Mouse (Mus musculus): ENCODE results near the gene Reln.
A peak's percentile ranks its signal among the peaks of the same experiment; 100 is the strongest.

Gene Reln

GRCm38 (mm10) chr5:22307072-22307471 lies 37.4 kb downstream of the Reln start:
- DNase-seq = peak; percentile 52

- no peak for DNase-seq
Measured at GRCm38 (mm10) chr5:22303709-22304108, 40.8 kb downstream of the Reln start.

- DNase-seq = no peak
Measured at GRCm38 (mm10) chr5:22302309-22302708, 42.2 kb downstream of the Reln start.

- no peak for DNase-seq
Measured at GRCm38 (mm10) chr5:22300788-22301187, 43.7 kb downstream of the Reln start.

- no peak for DNase-seq
Measured at GRCm38 (mm10) chr5:22300046-22300445, 44.5 kb downstream of the Reln start.

- no peak for DNase-seq
Measured at GRCm38 (mm10) chr5:22295161-22295560, 49.3 kb downstream of the Reln start.

- DNase-seq = no peak
Measured at GRCm38 (mm10) chr5:22291409-22291808, 53.1 kb downstream of the Reln start.

- no peak for DNase-seq
Measured at GRCm38 (mm10) chr5:22285396-22285795, 59.1 kb downstream of the Reln start.

GRCm38 (mm10) chr5:22282141-22282665 lies 62.3 kb downstream of the Reln start:
- DNase-seq = no peak

GRCm38 (mm10) chr5:22280534-22281164 lies 63.9 kb downstream of the Reln start:
- DNase-seq = no peak

GRCm38 (mm10) chr5:22279201-22279600 lies 65.3 kb downstream of the Reln start:
- no peak for DNase-seq

GRCm38 (mm10) chr5:22274134-22274533 lies 70.4 kb downstream of the Reln start:
- DNase-seq = peak; percentile 8

GRCm38 (mm10) chr5:22266489-22267301 lies 77.8 kb downstream of the Reln start:
- no peak for DNase-seq

GRCm38 (mm10) chr5:22262351-22262765 lies 82.1 kb downstream of the Reln start:
- peak; percentile 19 for DNase-seq

GRCm38 (mm10) chr5:22255346-22255745 lies 89.2 kb downstream of the Reln start:
- DNase-seq = no peak

- DNase-seq = no peak
Measured at GRCm38 (mm10) chr5:22253910-22254309, 90.6 kb downstream of the Reln start.

- DNase-seq = no peak
Measured at GRCm38 (mm10) chr5:22253318-22253717, 91.2 kb downstream of the Reln start.

- DNase-seq = no peak
Measured at GRCm38 (mm10) chr5:22247850-22248249, 96.7 kb downstream of the Reln start.

GRCm38 (mm10) chr5:22245056-22245455 lies 99.4 kb downstream of the Reln start:
- peak; percentile 13 for DNase-seq

GRCm38 (mm10) chr5:22243538-22243937 lies 101.0 kb downstream of the Reln start:
- no peak for DNase-seq

GRCm38 (mm10) chr5:22241560-22241959 lies 102.9 kb downstream of the Reln start:
- no peak for DNase-seq

GRCm38 (mm10) chr5:22236801-22237200 lies 107.7 kb downstream of the Reln start:
- DNase-seq = no peak

- no peak for DNase-seq
Measured at GRCm38 (mm10) chr5:22224515-22224914, 120.0 kb downstream of the Reln start.

- DNase-seq = no peak
Measured at GRCm38 (mm10) chr5:22223940-22224339, 120.6 kb downstream of the Reln start.
